28 mouse cellular contexts compared by ENCODE assay signal in genomic region chr9:111644228-111644627, GRCm38 (mm10). TPM values are rescaled to one million over a fixed set of nuclear protein-coding genes. Genes with fewer than 3 reads are reported as not detected.
A peak's percentile ranks its signal among the peaks of the same experiment; 100 is the strongest.
DNase-seq lines count a peak whose midpoint lies in the region; ATAC-seq and TF ChIP-seq lines count a peak whose summit lies in the region.
"Had no signal": no experiment of that assay in that cellular context is flagged by ENCODE, and none has a peak within 500 bp of the region (broad histone marks: within the 10 kb centered on the region; RNA-seq: fewer than 3 reads in every experiment).

No protein-coding gene starts in this region.

- no peaks in the 10 kb centered on the region for H3K4me1 ChIP-seq in kidney, embryonic 16.5 days (ENCODE audit: insufficient read depth, low read length)
- H3K4me1 ChIP-seq in kidney, embryonic 15.5 days = no peaks in the 10 kb centered on the region
- 0 out of 2 replicates have a peak, but pooled peaks cover 4% of the 10 kb centered on the region for H3K4me1 ChIP-seq in intestine, embryonic 15.5 days (replicated peaks)
- H3K4me1 ChIP-seq in intestine, postnatal 0 days (replicated peaks; ENCODE audit: control insufficient read depth, insufficient read depth, low read length) = no peaks in the 10 kb centered on the region
- no peaks in the 10 kb centered on the region for H3K4me1 ChIP-seq in hindbrain, embryonic 10.5 days (replicated peaks)
- H3K4me1 ChIP-seq: forebrain, embryonic 13.5 days; heart, embryonic 15.5 days; hindbrain, embryonic 12.5 days; hindbrain, embryonic 15.5 days had no signal

- H3K9me3 ChIP-seq in kidney, embryonic 16.5 days (ENCODE audit: low read length) = no peaks in the 10 kb centered on the region
- no peaks in the 10 kb centered on the region for H3K9me3 ChIP-seq in kidney, embryonic 15.5 days (replicated peaks)
- no peaks in the 10 kb centered on the region for H3K9me3 ChIP-seq in intestine, embryonic 15.5 days
- H3K9me3 ChIP-seq in intestine, postnatal 0 days (ENCODE audit: control insufficient read depth) = no peaks in the 10 kb centered on the region
- no peaks in the 10 kb centered on the region for H3K9me3 ChIP-seq in hindbrain, embryonic 10.5 days
- H3K9me3 ChIP-seq: forebrain, embryonic 10.5 days; forebrain, embryonic 13.5 days; heart, embryonic 15.5 days; hindbrain, embryonic 12.5 days; hindbrain, embryonic 15.5 days had no signal

- DNase-seq in kidney, adult 11 months = peak; percentile 7
- DNase-seq in kidney, adult 9 months = peak; percentile 44
- no peak for DNase-seq in hindbrain, embryonic 10.5 days (ENCODE audit: low spot score)
- no peak for DNase-seq in ovary, postnatal 36 days (ENCODE audit: low spot score)
- DNase-seq: adrenal gland, postnatal 10 days; adrenal gland, postnatal 36 days; B cell, adult 2 months; cerebellum, adult 18-20 months; cerebellum, adult 9-10 months; cerebellum, postnatal 14 days; gastrocnemius, postnatal 10 days; gastrocnemius, postnatal 36 days; heart, postnatal 10 days; heart, postnatal 4 days had no signal

- no peak for TF ChIP-seq CTCF in intestine, postnatal 0 days (IDR thresholded peaks at IDR 0.05; ENCODE audit: low read depth)

- no peaks in the 10 kb centered on the region for H3K36me3 ChIP-seq in kidney, embryonic 16.5 days (ENCODE audit: insufficient read depth, low read length)
- no peaks in the 10 kb centered on the region for H3K36me3 ChIP-seq in kidney, embryonic 15.5 days
- H3K36me3 ChIP-seq in intestine, embryonic 15.5 days = no peaks in the 10 kb centered on the region
- no peaks in the 10 kb centered on the region for H3K36me3 ChIP-seq in intestine, postnatal 0 days (ENCODE audit: control insufficient read depth, insufficient read depth)
- no peaks in the 10 kb centered on the region for H3K36me3 ChIP-seq in hindbrain, embryonic 10.5 days
- H3K36me3 ChIP-seq: forebrain, embryonic 10.5 days; G1E; heart, embryonic 15.5 days; hindbrain, embryonic 12.5 days; hindbrain, embryonic 15.5 days had no signal

- H3K4me3 ChIP-seq in kidney, embryonic 16.5 days (ENCODE audit: low read length) = no peak overlapping the region
- no peak overlapping the region for H3K4me3 ChIP-seq in kidney, embryonic 15.5 days (replicated peaks)
- no peak overlapping the region for H3K4me3 ChIP-seq in intestine, embryonic 15.5 days (replicated peaks)
- no peak overlapping the region for H3K4me3 ChIP-seq in intestine, postnatal 0 days (ENCODE audit: low read depth, low read length)
- H3K4me3 ChIP-seq in hindbrain, embryonic 10.5 days = no peak overlapping the region
- H3K4me3 ChIP-seq: forebrain, embryonic 10.5 days; forebrain, embryonic 13.5 days; heart, embryonic 15.5 days; hindbrain, embryonic 12.5 days; hindbrain, embryonic 15.5 days had no signal

- no peak overlapping the region for H3K4me2 ChIP-seq in kidney, embryonic 16.5 days (replicated peaks; ENCODE audit: low read depth, low read length)
- no peak overlapping the region for H3K4me2 ChIP-seq in kidney, embryonic 15.5 days
- no peak overlapping the region for H3K4me2 ChIP-seq in intestine, embryonic 15.5 days (replicated peaks)
- no peak overlapping the region for H3K4me2 ChIP-seq in intestine, postnatal 0 days (replicated peaks; ENCODE audit: low read depth)
- H3K4me2 ChIP-seq: forebrain, embryonic 13.5 days; heart, embryonic 11.5 days; heart, embryonic 15.5 days; hindbrain, embryonic 12.5 days; hindbrain, embryonic 15.5 days had no signal

- 78% methylated on average over 4 of the region's 4 CpGs for WGBS in kidney, embryonic 16.5 days
- 78% methylated on average over 4 of the region's 4 CpGs for WGBS in kidney, embryonic 15.5 days
- 68% methylated on average over 4 of the region's 4 CpGs for WGBS in intestine, embryonic 15.5 days
- 58% methylated on average over 4 of the region's 4 CpGs for WGBS in intestine, postnatal 0 days
- WGBS in hindbrain, embryonic 10.5 days = 84% methylated on average over 4 of the region's 4 CpGs

- no peak overlapping the region for H3K9ac ChIP-seq in kidney, embryonic 16.5 days (replicated peaks; ENCODE audit: low read length)
- no peak overlapping the region for H3K9ac ChIP-seq in kidney, embryonic 15.5 days
- no peak overlapping the region for H3K9ac ChIP-seq in intestine, embryonic 15.5 days
- no peak overlapping the region for H3K9ac ChIP-seq in intestine, postnatal 0 days (ENCODE audit: low read depth, low read length)
- H3K9ac ChIP-seq: forebrain, embryonic 13.5 days; heart, embryonic 15.5 days; hindbrain, embryonic 12.5 days; hindbrain, embryonic 15.5 days had no signal

- H3K27ac ChIP-seq in kidney, embryonic 16.5 days (ENCODE audit: low read length) = no peak overlapping the region
- H3K27ac ChIP-seq in kidney, embryonic 15.5 days = no peak overlapping the region
- H3K27ac ChIP-seq in intestine, embryonic 15.5 days = no peak overlapping the region
- H3K27ac ChIP-seq in intestine, postnatal 0 days (ENCODE audit: low read depth, low read length) = no peak overlapping the region
- no peak overlapping the region for H3K27ac ChIP-seq in hindbrain, embryonic 10.5 days
- H3K27ac ChIP-seq: forebrain, embryonic 10.5 days; forebrain, embryonic 13.5 days; heart, embryonic 15.5 days; hindbrain, embryonic 12.5 days; hindbrain, embryonic 15.5 days had no signal

- no peak for ATAC-seq in kidney, embryonic 16.5 days (ENCODE audit: low FRiP score, low TSS enrichment)
- no peak for ATAC-seq in kidney, embryonic 15.5 days (replicated peaks; ENCODE audit: low FRiP score)
- peak; percentile 89 for ATAC-seq in intestine, embryonic 15.5 days
- peak; percentile 72 for ATAC-seq in intestine, postnatal 0 days
- ATAC-seq: forebrain, embryonic 13.5 days; forebrain, embryonic 16.5 days; Patski had no signal

- H3K27me3 ChIP-seq in kidney, embryonic 16.5 days (ENCODE audit: insufficient read depth, low read length) = no peaks in the 10 kb centered on the region
- no peaks in the 10 kb centered on the region for H3K27me3 ChIP-seq in kidney, embryonic 15.5 days
- H3K27me3 ChIP-seq in intestine, embryonic 15.5 days (replicated peaks) = no peaks in the 10 kb centered on the region
- no peaks in the 10 kb centered on the region for H3K27me3 ChIP-seq in intestine, postnatal 0 days (replicated peaks; ENCODE audit: control insufficient read depth, insufficient read depth, low read length)
- no peaks in the 10 kb centered on the region for H3K27me3 ChIP-seq in hindbrain, embryonic 10.5 days (ENCODE audit: insufficient read depth, poor library complexity, severe bottlenecking)
- H3K27me3 ChIP-seq: CH12.LX; forebrain, embryonic 13.5 days; heart, embryonic 15.5 days; hindbrain, embryonic 12.5 days; hindbrain, embryonic 15.5 days; Patski had no signal

RNA-seq across cellular contexts. Expression of gene Stac, which starts 45.9 kb away (rescaled TPM):
- 2.0 and 4.0 TPM in 2 replicates for polyA plus RNA-seq in kidney, embryonic 16.5 days (2015; fragmentation: Nextera tagmentation; extraction: Ambion mirVana)
- polyA plus RNA-seq in kidney, embryonic 15.5 days (2015; fragmentation: Nextera tagmentation; extraction: Ambion mirVana) = 2.1 and 4.7 TPM in 2 replicates
- polyA plus RNA-seq in intestine, embryonic 15.5 days (2015; fragmentation: Nextera tagmentation; extraction: Ambion mirVana) = 3.3 and 3.5 TPM in 2 replicates
- polyA plus RNA-seq in intestine, postnatal 0 days (2015; fragmentation: Nextera tagmentation; extraction: Ambion mirVana) = 1.7 and 1.8 TPM in 2 replicates
- 0.14 and 0.33 TPM in 2 replicates for polyA plus RNA-seq in hindbrain, embryonic 10.5 days (2016; fragmentation: Nextera tagmentation; extraction: Ambion mirVana)
- polyA plus RNA-seq: G1E had no signal

Comparison
In these comparisons a context has a peak if more than half of its experiments do, and no peak if none do; other contexts are left out.
1. DNase-seq: peak in kidney, adult 11 months (single experiment) and kidney, adult 9 months (single experiment); none in hindbrain, embryonic 10.5 days (single experiment) and ovary, postnatal 36 days (single experiment).
2. ATAC-seq: peak in intestine, embryonic 15.5 days (single experiment) and intestine, postnatal 0 days (single experiment); none in kidney, embryonic 16.5 days (single experiment) and kidney, embryonic 15.5 days (single experiment).